Mouse (Mus musculus): ENCODE measurements around the gene Igflr1.
A peak's percentile ranks its signal among the peaks of the same experiment; 100 is the strongest.

The Igflr1 gene

GRCm38 (mm10) chr7:30553810-30554584 is 11.2 kb upstream of the Igflr1 start:
- DNase-seq: no peak

DNA sequence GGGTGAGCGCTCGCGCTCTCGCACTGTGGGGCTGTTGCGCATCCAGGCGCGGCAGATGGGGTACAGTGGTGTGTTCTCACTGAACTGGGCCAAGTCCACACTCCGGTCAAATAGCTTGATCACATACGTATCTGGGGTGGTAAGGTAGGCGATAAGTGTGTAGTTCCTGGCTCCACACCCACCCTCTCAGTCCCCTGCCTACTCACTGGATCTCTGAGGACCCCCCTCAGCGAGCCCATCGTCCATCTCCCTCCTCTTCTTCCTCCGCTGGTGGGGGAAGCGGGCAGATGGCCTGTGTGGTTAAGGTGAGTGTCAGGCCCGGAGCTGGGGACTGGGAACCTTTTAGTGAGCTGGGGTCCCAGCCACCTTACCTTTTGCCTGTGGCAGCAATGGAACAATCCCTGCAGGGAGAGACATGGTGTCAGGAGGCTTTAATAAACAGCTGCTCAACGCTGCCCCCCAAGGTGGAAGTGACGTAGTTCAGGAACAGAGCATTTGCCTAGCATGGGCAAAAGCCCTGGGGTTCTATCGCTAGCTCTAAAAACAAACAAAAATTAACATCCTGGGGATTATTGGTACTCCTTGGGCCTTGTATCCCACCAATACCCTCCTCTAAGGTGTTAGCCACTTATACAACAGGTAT is 8.2 kb upstream of the Igflr1 start:
- DNase-seq: no peak

DNA sequence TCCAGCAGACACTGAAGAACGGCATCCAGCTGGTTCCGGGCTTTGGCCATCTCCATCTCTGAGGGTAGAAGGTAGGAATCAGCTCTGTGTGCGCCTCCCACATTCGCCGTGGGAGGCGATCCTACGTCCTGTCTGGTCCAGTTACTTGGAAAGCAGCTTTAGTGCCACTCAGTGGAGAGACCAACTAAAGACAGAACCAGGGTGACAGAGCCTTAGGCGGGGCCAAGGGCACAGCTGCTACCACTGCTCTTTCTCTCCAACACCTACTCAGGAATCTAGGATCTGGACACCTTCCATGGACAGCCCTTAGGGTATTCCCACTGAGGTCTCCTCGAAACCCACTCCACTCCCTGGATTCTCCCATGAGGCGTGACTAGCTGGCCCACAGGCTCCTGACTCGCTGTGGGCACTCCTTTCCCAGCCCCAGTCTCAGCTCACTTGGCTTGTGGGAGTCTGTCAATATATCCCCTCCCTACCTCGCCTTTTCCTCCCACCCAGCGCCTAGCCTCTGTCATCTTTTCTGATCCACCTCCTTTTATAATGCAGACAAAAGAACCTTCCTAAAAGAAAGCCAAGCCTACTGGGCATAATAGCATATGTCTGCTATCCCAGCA is 7.2 kb upstream of the Igflr1 start:
- no peak for DNase-seq

- no peak for DNase-seq
Observed at GRCm38 (mm10) chr7:30558656-30559442, 6.4 kb upstream of the Igflr1 start.

GRCm38 (mm10) chr7:30559443-30559954 is 5.7 kb upstream of the Igflr1 start, which contains the start of gene Lin37:
Lin37 (minus strand) TSS chr7:30559838.
- peak; percentile 96 for DNase-seq

- DNase-seq: no peak
Observed at GRCm38 (mm10) chr7:30560296-30560695, 4.9 kb upstream of the Igflr1 start.

DNA sequence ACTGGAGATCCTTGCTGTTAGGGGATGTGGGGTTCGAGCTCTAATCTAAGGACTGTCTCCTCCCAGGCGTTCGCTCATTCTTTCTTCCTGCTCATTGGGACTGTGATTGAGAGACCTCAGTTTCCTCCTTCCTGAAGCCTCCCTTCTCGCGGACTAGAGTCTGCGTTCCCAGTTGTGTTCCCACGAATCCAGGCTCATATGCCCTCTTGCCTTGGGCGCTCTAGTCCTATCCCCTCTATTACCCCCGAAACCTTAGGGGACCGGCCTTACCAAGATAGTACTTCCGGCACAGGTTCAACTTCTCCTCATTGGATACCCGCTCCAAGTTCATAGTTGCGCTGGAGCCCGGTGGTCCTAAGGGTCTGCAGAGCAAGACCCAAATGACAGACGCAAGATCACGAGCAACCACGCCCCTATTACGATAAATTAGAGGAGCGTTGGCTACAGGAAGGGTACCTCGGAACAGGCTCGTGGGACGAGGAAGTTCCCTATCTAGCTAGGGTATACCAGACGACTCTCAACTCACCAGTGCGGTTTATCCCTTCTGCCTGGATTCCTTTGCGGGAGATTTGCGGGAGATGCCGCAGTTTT is 2.6 kb upstream of the Igflr1 start:
- no peak for DNase-seq

- peak; percentile 94 for DNase-seq
Observed at GRCm38 (mm10) chr7:30563117-30563905, 1.9 kb upstream of the Igflr1 start, which contains the start of the genes U2af1l4, Gm49396 and Psenen. U2af1l4 (plus strand) TSS chr7:30563301. Gm49396 (plus strand) TSS chr7:30563344. Psenen (minus strand) TSS chr7:30563627.

- no peak for DNase-seq
Observed at GRCm38 (mm10) chr7:30563906-30564280, 1.3 kb upstream of the Igflr1 start.

- DNase-seq: no peak
Observed at GRCm38 (mm10) chr7:30566033-30566432, 806 bp downstream of the Igflr1 start.

GRCm38 (mm10) chr7:30567555-30567954 is 2.3 kb downstream of the Igflr1 start:
- DNase-seq: no peak

DNA sequence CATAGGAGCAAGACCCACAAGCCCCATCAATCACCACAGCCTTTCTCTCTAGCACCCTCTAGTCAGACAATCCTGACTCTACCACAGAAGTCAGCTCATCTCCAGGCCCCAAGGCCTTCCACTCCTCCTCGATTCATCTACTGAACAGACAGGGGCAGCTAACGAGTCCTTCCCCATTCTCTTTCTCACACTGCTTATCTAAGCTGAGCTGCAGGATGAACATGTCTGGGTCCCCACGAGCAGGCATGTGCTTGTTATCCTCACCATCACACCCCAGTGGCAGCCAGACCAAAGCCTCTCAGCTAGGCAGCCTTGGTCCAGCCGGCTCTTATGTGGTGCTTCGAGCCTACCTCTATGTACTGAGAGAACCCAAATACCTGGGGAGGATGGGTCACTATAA is 7.2 kb downstream of the Igflr1 start:
- DNase-seq: no peak

- peak; percentile 77 for DNase-seq
Observed at GRCm38 (mm10) chr7:30572969-30573368, 7.7 kb downstream of the Igflr1 start.

- no peak for DNase-seq
Observed at GRCm38 (mm10) chr7:30579950-30580349, 14.7 kb downstream of the Igflr1 start.

DNA sequence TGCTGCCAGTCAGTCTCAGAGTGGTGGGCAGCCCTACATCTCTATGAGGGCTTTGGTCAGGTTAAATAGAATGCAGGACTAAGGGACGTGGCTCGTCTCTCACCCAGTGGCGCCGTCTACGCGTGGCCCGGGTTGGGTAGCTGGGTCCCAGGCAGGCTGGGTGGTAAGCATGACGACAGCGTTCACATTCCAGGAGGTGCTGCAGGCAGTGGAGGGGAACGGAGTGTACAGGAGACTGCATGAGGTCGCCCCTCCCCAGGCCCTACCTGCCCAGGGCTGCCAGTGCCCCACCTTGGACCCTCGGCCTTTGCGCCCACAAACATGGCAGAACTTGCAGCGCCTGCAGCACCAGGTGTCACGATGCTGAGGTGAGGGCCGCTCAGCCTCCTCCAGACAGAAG is 16.3 kb downstream of the Igflr1 start:
- DNase-seq: no peak

GRCm38 (mm10) chr7:30584339-30584738 is 19.1 kb downstream of the Igflr1 start:
- no peak for DNase-seq

- no peak for DNase-seq
Observed at GRCm38 (mm10) chr7:30585170-30585569, 19.9 kb downstream of the Igflr1 start.

- DNase-seq: no peak
Observed at GRCm38 (mm10) chr7:30586455-30587020, 21.3 kb downstream of the Igflr1 start.

DNA sequence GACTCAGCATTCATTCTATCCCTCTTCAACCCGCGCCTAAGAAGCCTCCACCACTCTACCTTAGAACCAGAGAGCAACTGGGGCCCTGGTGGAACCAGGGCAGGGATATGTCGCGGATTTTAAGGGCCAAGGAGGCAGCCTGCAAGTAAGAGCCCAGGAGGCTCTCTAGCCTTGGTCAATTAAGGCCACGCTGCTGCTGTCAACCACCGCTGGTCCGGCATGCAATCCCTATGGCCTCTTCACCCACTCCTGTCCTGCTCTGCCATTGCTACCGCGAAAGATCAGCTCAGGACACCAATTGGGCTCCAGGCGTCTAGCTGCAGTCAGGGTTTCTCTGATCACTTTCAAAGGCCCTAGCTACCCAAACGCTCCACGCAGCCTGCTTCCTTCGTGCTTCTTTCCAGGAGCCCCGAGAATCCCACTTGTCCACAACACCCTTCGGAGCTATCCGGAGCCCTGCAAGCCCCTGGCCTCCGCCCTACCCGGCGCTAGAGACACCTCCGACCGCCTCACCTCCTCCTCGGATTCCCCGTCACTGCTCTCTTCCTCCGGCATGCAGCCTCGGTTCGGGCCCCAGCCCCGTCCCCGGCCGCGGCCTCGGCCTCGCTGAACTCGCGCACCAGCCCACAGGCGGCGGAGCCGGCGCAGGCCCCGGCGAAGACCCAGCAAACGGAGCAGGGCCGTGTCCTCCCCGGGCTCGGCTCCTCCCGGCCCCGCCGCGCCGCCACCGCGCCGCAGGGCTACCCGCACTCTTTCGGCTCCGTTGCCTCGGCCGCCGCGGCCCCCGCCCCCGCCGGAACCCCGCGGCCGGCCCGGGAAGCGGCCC is 22.8 kb downstream of the Igflr1 start:
- DNase-seq: peak; percentile 69

Measured in kidney, adult 18-20 months (tissue).